Mouse (Mus musculus) limb, embryonic 15.5 days (tissue): ENCODE data around the gene Otogl. TPM values are rescaled to one million over a fixed set of nuclear protein-coding genes. Genes with fewer than 3 reads are reported as not detected.
"Not testable (repeated sequence)": the region's sequence is repeated elsewhere in the genome, so short reads cannot be mapped to it uniquely, and the experiment has no call there.

ENCODE experiments used
- ATAC-seq: fragments of 200-750 bp; cut with Nextera tagmentation; 2 replicates; pipeline ENCODE4 v1.8.0; 2017; ENCODE audit warnings: low read depth, moderate TSS enrichment; ENCODE audit not compliant: insufficient number of reproducible peaks, low FRiP score, low TSS enrichment
- H3K27ac ChIP-seq: fragments of 300-500 bp; sonication (generic); 2 replicates; pipeline ENCODE4 v1.5.1; 2015; ENCODE audit warnings: moderate library complexity, mild to moderate bottlenecking, inconsistent platforms
- H3K27me3 ChIP-seq: fragments of 300-500 bp; sonication (generic); 2 replicates; pipeline ENCODE4 v1.6.1; 2015; ENCODE audit warnings: inconsistent platforms
- H3K36me3 ChIP-seq: fragments of 300-500 bp; sonication (generic); 2 replicates; pipeline ENCODE4 v1.6.1; 2015; ENCODE audit warnings: inconsistent platforms
- H3K4me1 ChIP-seq: fragments of 300-500 bp; sonication (generic); 2 replicates; pipeline ENCODE4 v1.6.1; 2015; ENCODE audit warnings: inconsistent platforms
- H3K4me2 ChIP-seq: fragments of 300-500 bp; sonication (generic); 2 replicates; pipeline ENCODE4 v1.6.1; 2015; ENCODE audit warnings: mild to moderate bottlenecking, inconsistent platforms
- H3K4me3 ChIP-seq: fragments of 300-500 bp; sonication (generic); 2 replicates; pipeline ENCODE4 v1.5.1; 2015; ENCODE audit warnings: mild to moderate bottlenecking, inconsistent platforms
- H3K9ac ChIP-seq: fragments of 300-500 bp; sonication (generic); 2 replicates; pipeline ENCODE4 v1.6.1; 2015; ENCODE audit warnings: inconsistent platforms
- H3K9me3 ChIP-seq: fragments of 300-500 bp; sonication (generic); 2 replicates; pipeline ENCODE4 v1.6.1; 2016; ENCODE audit warnings: inconsistent platforms
- WGBS: fragments of 180-500 bp; shearing (Covaris S2); methylation state at CpG from one replicate; pipeline ENCODE4 v1.1.7; 2015; 5-methylcytosine and 5-hydroxymethylcytosine counted together
- polyA plus RNA-seq: library from polyadenylated mRNA; unstranded; fragments of >200 nt; fragmentation: Nextera tagmentation; extraction: Ambion mirVana; gene quantifications from 2 replicates; pipeline ENCODE4 v1.2.1, GENCODE M21; 2015

Otogl gene
- polyA plus RNA-seq, 1 experiment from 2014 or later = 0.20 TPM

DNA sequence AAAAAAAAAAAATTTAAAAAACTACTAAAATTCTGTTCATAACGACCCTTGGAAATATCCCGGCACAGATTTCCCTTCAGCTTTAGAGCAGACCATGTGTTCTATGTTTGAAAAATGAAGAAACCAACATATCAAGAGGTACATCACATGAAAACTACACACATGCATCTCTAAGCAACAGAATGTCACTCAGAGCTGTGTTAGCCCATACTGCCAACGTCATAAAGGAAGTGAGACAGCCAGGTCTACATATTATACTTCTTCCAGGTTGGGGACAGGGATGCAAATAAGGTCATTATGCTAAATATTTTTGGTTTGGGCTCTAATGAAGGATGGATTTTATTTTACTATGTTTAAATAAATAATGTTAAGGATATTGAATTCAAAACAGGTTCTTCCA is 52.7 kb downstream of the Otogl start:
- Histone ChIP-seq H3K4me2 (no peak overlapping the region), H3K4me3 (no peak overlapping the region), H3K9ac (no peak overlapping the region), H3K9me3 (no peaks in the 10 kb centered on the region), H3K27ac (no peak overlapping the region), H3K27me3 (no peaks in the 10 kb centered on the region), H3K4me1 (no peaks in the 10 kb centered on the region), H3K36me3 (no peaks in the 10 kb centered on the region)
- no peak for ATAC-seq
- WGBS = 84% methylated on average over 3 of the region's 3 CpGs

DNA sequence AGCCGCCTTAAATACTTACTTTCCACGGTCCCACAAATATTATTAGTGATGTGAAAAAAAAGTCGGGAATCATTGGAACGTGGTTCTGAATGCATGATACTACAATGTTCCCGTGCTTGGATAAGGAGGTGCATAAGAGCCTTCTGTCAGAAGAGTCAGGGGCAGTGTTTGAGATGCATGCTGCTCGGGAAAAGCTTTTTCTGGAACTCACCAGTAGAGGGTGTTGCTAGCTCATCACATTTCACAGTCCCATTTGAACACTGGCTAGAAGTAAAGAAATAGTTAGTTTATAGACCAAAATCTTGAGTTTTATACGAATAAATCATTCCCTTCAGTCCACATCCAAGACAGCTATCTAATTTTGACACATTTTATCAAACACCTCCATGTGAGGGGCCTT is 53.2 kb downstream of the Otogl start:
- 35% methylated on average over 7 of the region's 7 CpGs for WGBS
- no peak for ATAC-seq
- Histone ChIP-seq H3K4me2 (no peak overlapping the region), H3K4me1 (no peaks in the 10 kb centered on the region), H3K27ac (no peak overlapping the region), H3K9ac (no peak overlapping the region), H3K9me3 (no peaks in the 10 kb centered on the region), H3K27me3 (no peaks in the 10 kb centered on the region), H3K4me3 (no peak overlapping the region), H3K36me3 (no peaks in the 10 kb centered on the region)

DNA sequence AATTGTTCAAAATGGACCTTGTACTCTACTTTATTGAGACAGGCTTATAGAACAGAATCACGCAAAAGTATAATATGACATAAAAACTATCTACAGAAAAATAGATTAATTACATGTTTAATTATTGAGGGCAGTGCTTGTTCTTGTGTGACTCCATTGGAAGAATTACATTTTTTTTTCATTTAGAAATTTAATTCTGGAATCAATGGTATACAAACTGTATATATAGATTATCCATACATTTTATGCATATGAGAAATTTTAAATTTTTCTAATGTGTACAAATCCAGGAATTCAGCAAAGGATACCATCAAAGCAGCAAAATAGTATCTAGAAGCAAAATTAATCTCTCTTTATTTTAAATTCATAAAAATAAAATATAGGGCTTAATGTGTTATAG is 67.0 kb downstream of the Otogl start:
- no peaks in the 10 kb centered on the region for H3K36me3 ChIP-seq
- no peak overlapping the region for H3K4me2 ChIP-seq
- no peaks in the 10 kb centered on the region for H3K9me3 ChIP-seq
- no peaks in the 10 kb centered on the region for H3K27me3 ChIP-seq
- H3K4me1 ChIP-seq = no peaks in the 10 kb centered on the region
- no peak overlapping the region for H3K9ac ChIP-seq
- no peak overlapping the region for H3K4me3 ChIP-seq
- WGBS = 95% methylated on average over 1 of the region's 1 CpGs
- H3K27ac ChIP-seq = no peak overlapping the region
- ATAC-seq = no peak

DNA sequence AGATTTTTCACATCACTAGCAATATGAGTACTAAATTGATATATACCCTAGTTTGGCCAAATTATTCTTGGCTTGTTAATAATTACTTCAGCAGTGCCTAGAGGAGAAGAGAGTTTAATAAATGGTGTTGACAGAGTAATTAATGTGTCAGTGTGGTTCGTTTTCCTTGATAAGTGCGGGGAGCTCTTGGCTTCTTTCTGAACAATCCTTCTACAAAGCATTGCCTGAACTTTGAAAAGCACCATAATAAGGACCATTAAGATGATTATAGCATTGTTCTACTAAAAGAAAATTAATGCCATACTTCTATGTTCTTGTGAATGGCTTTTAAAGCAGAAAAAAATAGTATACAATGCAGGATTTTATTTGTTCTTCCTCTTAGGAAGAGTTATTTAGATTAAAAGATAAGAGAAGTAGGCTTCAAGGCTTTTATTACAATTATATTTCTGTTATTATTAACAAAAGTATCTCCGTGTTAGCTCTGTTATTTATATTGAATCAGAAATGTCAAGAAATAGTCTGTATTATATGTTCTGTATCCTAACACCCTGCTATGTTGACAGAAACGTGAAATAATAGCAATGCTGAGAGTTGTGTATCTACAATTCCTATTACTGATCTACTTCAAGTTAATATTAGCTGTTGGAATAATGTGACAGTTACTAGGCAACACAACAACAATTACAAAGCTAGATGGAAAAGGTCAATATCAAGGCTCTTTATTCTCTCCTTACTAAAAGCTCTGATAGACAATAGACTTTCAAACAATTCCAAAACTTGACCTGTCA is 77.3 kb downstream of the Otogl start:
- no peak for ATAC-seq

DNA sequence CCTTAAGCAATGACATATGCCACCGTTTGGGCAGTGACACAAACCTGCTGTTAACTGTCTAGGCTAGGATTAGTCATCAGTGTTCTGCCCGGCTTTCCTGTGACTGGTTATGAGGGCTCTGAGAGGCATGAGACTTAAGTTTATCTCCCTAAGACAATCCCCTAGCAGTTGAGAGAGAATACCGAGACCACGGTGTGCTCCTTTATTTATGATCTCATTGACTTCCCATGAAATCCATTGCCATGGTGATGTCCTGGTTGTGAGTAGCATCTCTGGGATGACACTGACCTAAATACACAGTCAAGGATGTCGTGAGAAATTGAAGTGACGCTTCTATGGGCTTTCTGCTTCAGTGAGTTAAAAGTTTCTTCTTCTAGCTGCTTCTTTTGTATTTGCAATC is 82.8 kb downstream of the Otogl start:
- ATAC-seq = no peak
- no peak overlapping the region for H3K4me2 ChIP-seq
- 80% methylated on average over 6 of the region's 6 CpGs for WGBS
- H3K4me3 ChIP-seq = no peak overlapping the region
- H3K4me1 ChIP-seq = no peaks in the 10 kb centered on the region
- H3K9ac ChIP-seq = no peak overlapping the region
- no peak overlapping the region for H3K27ac ChIP-seq
- no peaks in the 10 kb centered on the region for H3K36me3 ChIP-seq
- no peaks in the 10 kb centered on the region for H3K27me3 ChIP-seq
- H3K9me3 ChIP-seq = no peaks in the 10 kb centered on the region

More for the DNA sequence above, 77.3 kb downstream of the Otogl start:
- no peaks in the 10 kb centered on the region for H3K27me3 ChIP-seq
- H3K4me2 ChIP-seq = no peak overlapping the region
- H3K4me1 ChIP-seq = no peaks in the 10 kb centered on the region
- WGBS = 66% methylated on average over 4 of the region's 4 CpGs
- no peak overlapping the region for H3K4me3 ChIP-seq
- H3K36me3 ChIP-seq = no peaks in the 10 kb centered on the region
- H3K9ac ChIP-seq = no peak overlapping the region
- no peak overlapping the region for H3K27ac ChIP-seq
- no peaks in the 10 kb centered on the region for H3K9me3 ChIP-seq

DNA sequence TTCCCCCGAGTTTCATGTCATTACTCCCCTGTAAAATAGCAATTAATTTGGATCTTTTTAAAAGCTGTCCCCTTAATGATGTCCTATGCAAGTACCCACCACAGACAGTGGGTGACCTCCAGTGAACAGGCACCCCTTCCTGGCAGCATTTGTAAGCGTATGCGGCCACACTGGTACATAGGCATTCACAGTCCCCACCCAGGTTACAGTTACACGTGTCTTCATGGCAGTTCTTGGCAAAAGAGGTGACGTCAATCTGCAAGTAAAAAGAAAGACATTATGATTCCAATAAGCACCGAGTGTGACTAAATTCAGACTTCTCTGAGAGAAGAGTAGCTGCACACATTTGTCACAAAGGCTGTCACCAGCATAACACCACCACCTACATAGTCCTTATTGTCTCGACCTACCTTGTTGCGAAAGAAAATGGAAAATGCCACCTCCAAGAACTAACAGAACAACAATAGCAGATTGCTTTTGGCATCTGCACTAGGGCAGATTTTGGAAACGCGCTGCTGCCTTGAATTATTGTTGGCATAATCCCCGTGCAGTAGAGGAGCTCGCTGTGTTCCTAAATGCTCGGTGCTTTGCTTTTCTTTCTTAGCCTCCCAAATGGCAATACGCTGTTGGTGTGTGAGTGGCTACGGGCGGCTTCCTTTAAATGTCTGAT is 98.0 kb downstream of the Otogl start:
- ATAC-seq = no peak
- 84% methylated on average over 16 of the region's 16 CpGs for WGBS

DNA sequence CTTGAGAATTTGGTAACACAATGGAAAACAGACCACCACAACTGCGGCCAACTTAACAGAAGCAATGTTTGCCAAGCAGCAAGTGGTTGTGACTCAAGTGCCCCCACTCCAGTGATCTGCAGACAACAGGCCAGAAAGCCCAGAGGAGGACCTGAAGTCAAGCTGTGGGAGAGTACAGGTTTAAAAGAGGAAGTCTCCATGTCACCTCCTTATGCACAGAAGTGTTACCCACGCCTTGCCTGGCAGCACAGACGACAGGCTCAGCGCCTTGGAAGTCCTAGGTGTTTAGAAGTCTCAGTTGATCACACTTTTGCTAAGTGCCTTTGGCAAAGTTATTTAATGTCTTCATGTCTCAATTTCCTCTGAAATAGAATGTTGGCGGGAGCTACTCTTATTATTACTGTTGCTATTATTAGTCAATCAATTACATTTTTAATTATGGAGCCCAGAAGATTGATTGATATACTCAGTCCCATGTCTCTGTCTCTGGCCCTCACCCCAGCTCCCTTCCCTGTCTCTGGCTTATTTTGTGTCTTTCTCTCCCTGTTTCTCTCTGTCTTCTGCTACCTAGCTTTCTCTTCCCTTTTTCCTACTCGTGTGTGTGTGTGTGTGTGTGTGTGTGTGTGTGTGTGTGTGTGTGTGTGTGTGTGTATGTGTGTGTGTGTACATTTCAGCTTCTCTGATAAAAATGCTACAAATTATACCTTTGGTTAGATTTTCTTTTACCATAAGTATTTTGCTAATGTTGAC is 101.1 kb downstream of the Otogl start:
- Histone ChIP-seq H3K4me2 (no peak overlapping the region), H3K36me3 (no peaks in the 10 kb centered on the region), H3K9ac (no peak overlapping the region), H3K4me3 (no peak overlapping the region), H3K27ac (no peak overlapping the region), H3K27me3 (no peaks in the 10 kb centered on the region), H3K4me1 (no peaks in the 10 kb centered on the region), H3K9me3 (no peaks in the 10 kb centered on the region)
- WGBS = 67% methylated on average over 6 of the region's 6 CpGs
- no peak for ATAC-seq

More for the DNA sequence above, 98.0 kb downstream of the Otogl start:
- H3K36me3 ChIP-seq = no peaks in the 10 kb centered on the region
- no peak overlapping the region for H3K9ac ChIP-seq
- H3K27ac ChIP-seq = no peak overlapping the region
- no peaks in the 10 kb centered on the region for H3K27me3 ChIP-seq
- no peaks in the 10 kb centered on the region for H3K4me1 ChIP-seq
- H3K4me3 ChIP-seq = no peak overlapping the region
- H3K9me3 ChIP-seq = no peaks in the 10 kb centered on the region
- no peak overlapping the region for H3K4me2 ChIP-seq

DNA sequence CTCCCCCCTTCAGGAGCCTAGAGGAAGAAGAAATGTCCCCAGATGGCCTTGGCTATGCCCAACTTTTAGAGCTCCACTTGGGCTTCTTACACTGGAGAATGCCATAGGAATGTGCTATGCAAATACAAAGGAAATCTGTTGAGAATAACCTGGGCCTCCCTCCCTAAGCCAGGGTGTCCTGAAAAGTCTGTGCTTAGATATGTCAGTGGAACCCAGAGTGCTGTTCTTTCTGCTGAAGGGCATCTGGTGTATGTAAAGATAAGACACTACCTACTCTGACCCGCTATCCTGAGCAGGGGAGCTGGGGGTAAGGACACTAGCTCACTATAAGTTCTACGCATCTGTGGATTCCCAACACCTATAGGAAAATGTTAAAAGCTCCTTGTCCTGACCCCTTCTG is 106.7 kb downstream of the Otogl start:
- WGBS = 83% methylated on average over 2 of the region's 2 CpGs
- Histone ChIP-seq H3K9me3 (no peaks in the 10 kb centered on the region), H3K9ac (no peak overlapping the region), H3K4me3 (no peak overlapping the region), H3K36me3 (no peaks in the 10 kb centered on the region), H3K27ac (no peak overlapping the region), H3K27me3 (no peaks in the 10 kb centered on the region), H3K4me1 (no peaks in the 10 kb centered on the region), H3K4me2 (no peak overlapping the region)
- ATAC-seq = no peak

DNA sequence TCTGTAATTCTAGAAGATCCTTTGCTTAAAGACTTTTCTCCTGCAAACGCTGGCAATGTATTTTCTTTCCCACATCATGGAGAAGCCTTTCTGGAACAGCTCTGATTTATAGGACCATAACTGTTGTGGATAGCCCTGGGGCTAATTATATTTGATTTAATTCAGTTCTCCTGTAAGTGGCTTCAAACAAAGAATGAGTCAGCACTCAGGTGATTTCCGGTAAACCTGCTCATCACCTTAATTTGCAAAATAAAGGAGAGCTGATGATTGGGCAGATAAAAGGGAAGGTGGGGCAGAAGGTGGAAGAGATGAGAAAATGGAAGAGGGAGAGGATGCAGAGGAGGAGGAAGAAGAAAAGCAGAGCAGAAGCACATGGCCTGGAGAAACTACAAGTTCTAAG is 107.6 kb downstream of the Otogl start:
- not testable (repeated sequence) for H3K36me3 ChIP-seq, H3K4me3 ChIP-seq, H3K4me2 ChIP-seq, H3K4me1 ChIP-seq, H3K27me3 ChIP-seq, H3K9me3 ChIP-seq, H3K9ac ChIP-seq, H3K27ac ChIP-seq, ATAC-seq
- 22% methylated on average over 2 of the region's 2 CpGs for WGBS

DNA sequence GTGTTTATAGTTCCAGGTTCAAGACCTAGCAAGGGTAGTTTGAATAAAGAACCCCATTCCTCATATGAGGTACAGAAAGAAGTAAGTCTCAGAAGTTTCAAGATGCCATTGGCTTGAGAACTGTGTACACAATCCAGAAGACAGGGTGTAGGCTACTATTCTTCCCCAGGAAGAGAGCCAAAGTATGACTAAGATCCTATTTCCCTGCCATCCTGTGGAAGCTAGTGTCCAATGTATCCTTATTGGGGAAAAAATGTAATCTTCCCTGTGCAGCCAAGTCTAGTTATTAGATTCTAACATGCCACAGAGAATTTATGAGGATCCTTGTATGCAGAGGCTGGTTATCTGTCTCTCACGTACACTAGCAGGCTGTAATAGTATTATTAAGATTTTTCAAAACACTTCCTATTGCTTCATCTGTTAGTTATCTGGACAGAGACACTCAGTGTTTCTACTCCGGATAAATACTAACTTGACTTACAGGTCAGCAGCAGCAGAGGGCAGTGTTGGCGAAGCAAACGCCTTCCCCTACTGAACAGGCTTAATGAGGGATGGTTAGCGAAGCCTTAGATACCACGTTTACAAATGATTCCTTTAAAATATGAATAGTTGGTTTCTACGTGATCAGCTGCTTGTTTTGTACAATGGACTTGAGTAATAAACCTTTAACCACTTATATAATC is 112.1 kb downstream of the Otogl start:
- H3K4me3 ChIP-seq = no peak overlapping the region
- no peak overlapping the region for H3K27ac ChIP-seq
- no peaks in the 10 kb centered on the region for H3K27me3 ChIP-seq
- H3K4me1 ChIP-seq = no peaks in the 10 kb centered on the region
- H3K4me2 ChIP-seq = no peak overlapping the region
- no peaks in the 10 kb centered on the region for H3K9me3 ChIP-seq
- no peaks in the 10 kb centered on the region for H3K36me3 ChIP-seq
- H3K9ac ChIP-seq = no peak overlapping the region
- ATAC-seq = no peak
- 10% methylated on average over 7 of the region's 7 CpGs for WGBS

DNA sequence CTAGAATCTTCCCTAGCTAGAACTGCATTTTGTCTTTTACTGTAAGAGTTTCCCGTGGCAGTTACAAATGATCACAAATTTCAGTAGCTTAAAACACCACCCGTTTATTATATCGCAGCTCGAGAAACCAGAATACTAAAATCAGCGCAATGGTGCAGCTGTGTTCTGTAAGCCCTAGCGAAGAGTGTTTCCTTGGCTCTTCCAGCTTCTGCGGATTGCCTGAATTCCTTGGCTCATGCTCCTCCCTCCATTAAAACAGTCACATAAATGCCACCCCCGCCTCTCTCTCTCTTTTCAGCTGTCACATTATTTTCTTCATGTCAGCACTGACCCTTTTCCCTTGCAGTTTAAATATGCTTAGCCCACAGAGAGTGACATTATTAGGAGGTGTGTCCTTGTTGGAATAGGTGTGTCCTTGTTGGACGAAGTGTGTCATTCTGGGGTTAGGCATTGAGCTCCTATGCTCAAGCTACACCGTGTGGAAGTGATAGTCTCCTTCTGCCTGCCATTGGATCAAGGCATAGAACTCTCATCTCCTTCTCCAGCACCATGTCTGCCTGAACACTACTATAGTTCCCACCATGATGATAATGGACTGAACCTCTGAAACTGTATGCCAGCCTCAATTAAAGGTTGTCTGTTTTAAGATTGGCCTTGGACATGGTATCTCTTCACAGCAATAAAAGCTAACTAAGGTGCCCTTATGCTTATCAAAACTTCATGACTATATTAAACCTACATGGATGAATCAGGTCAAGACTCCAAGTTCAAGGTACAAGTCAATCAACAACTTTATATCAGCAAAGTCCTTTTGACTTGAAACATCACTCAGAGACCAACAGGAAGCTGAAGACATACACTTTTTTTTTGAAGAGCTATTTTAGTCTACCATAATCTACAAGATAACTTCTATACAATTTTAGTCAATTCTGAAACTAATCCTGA is 116.8 kb downstream of the Otogl start:
- no peak for ATAC-seq
- Histone ChIP-seq H3K9ac (no peak overlapping the region), H3K27me3 (no peaks in the 10 kb centered on the region), H3K4me3 (no peak overlapping the region), H3K9me3 (no peaks in the 10 kb centered on the region), H3K4me2 (no peak overlapping the region), H3K27ac (no peak overlapping the region), H3K36me3 (no peaks in the 10 kb centered on the region), H3K4me1 (no peaks in the 10 kb centered on the region)
- 65% methylated on average over 10 of the region's 10 CpGs for WGBS
